Mouse (Mus musculus) lung, embryonic 14.5 days (tissue): ENCODE results near the gene Grin2b. TPM values are rescaled to one million over a fixed set of nuclear protein-coding genes. Genes with fewer than 3 reads are reported as not detected.
A peak's percentile ranks its signal among the peaks of the same experiment; 100 is the strongest.
"Not testable (repeated sequence)": the region's sequence is repeated elsewhere in the genome, so short reads cannot be mapped to it uniquely, and the experiment has no call there.

Experiments used
- ATAC-seq: fragments of 200-750 bp; cut with Nextera tagmentation; 2 replicates; pipeline ENCODE4 v1.8.0; 2017; ENCODE audit warnings: mild to moderate bottlenecking, moderate TSS enrichment, moderate library complexity; ENCODE audit not compliant: insufficient read depth
- DNase-seq: peaks from one replicate; pipeline ENCODE4 v3.0.0-alpha.2; 2015
- H3K27ac ChIP-seq: fragments of 300-500 bp; sonication (generic); 2 replicates; pipeline ENCODE4 v1.5.1; 2014; ENCODE audit warnings: low read depth, mild to moderate bottlenecking, moderate library complexity
- H3K27me3 ChIP-seq: fragments of 300-500 bp; sonication (generic); 2 replicates; pipeline ENCODE4 v1.6.1; 2014; ENCODE audit warnings: low read length, control low read depth; ENCODE audit not compliant: insufficient read depth
- H3K36me3 ChIP-seq: fragments of 300-500 bp; sonication (generic); 2 replicates; pipeline ENCODE4 v1.6.1; 2014; ENCODE audit warnings: control low read depth; ENCODE audit not compliant: insufficient read depth
- H3K4me1 ChIP-seq: fragments of 300-500 bp; sonication (generic); 2 replicates; pipeline ENCODE4 v1.6.1; 2014; ENCODE audit warnings: antibody characterized with exemption, control low read depth; ENCODE audit not compliant: insufficient read depth
- H3K4me2 ChIP-seq: fragments of 300-500 bp; sonication (generic); 2 replicates; pipeline ENCODE4 v1.6.1; 2014; ENCODE audit warnings: mild to moderate bottlenecking
- H3K4me3 ChIP-seq: fragments of 300-500 bp; sonication (generic); 2 replicates; pipeline ENCODE4 v1.5.1; 2014; ENCODE audit warnings: low read depth, low read length
- H3K9ac ChIP-seq: fragments of 300-500 bp; sonication (generic); 2 replicates; pipeline ENCODE4 v1.6.1; 2014
- H3K9me3 ChIP-seq: fragments of 300-500 bp; sonication (generic); 2 replicates; pipeline ENCODE4 v1.6.1; 2016; ENCODE audit warnings: low read depth, low read length, control low read depth
- CTCF ChIP-seq: IDR thresholded peaks from 2 replicates; pipeline ENCODE4 v1.5.1; 2016; ENCODE audit warnings: antibody characterized with exemption, low read depth
- WGBS: fragments of 180-500 bp; shearing (Covaris S2); extraction: QIAGEN DNeasy Blood & Tissue Kit; methylation state at CpG from one replicate; pipeline ENCODE4 v1.1.7; 2014; 5-methylcytosine and 5-hydroxymethylcytosine counted together
- polyA plus RNA-seq: library from polyadenylated mRNA; unstranded; fragments of >200 nt; fragmentation: Nextera tagmentation; extraction: Ambion mirVana; gene quantifications from 2 replicates; pipeline ENCODE4 v1.2.1, GENCODE M21; 2014

The Grin2b gene
- polyA plus RNA-seq, 1 experiment from 2014 or later = 0.82 TPM

DNA sequence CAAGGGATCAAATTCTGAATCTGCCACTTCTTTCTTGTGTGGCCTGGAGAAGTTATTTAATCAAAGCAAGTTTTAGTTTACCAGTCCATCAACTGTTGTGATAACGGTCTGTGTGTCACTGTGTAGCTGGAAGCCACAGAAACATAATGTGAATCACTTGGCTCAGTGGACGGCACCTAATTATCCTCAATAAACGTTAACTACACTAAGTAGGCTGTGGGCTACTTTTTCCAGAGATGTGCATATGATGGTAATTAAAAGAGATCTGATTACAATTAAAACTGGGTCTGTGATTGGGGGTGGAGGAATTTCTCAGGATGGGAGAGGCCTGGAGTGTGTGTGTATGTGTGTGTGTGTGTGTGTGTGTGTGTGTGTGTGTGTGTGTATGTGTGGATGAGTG, 471.9 kb downstream of the Grin2b start:
- ATAC-seq (no peak), DNase-seq (no peak)
- 55% methylated on average over 3 of the region's 3 CpGs for WGBS
- Histone ChIP-seq H3K4me2 (no peak overlapping the region), H3K36me3 (no peaks in the 10 kb centered on the region), H3K27me3 (no peaks in the 10 kb centered on the region), H3K9ac (no peak overlapping the region), H3K27ac (no peak overlapping the region), H3K4me3 (no peak overlapping the region), H3K4me1 (no peaks in the 10 kb centered on the region), H3K9me3 (no peaks in the 10 kb centered on the region)
- no peak for TF ChIP-seq CTCF

DNA sequence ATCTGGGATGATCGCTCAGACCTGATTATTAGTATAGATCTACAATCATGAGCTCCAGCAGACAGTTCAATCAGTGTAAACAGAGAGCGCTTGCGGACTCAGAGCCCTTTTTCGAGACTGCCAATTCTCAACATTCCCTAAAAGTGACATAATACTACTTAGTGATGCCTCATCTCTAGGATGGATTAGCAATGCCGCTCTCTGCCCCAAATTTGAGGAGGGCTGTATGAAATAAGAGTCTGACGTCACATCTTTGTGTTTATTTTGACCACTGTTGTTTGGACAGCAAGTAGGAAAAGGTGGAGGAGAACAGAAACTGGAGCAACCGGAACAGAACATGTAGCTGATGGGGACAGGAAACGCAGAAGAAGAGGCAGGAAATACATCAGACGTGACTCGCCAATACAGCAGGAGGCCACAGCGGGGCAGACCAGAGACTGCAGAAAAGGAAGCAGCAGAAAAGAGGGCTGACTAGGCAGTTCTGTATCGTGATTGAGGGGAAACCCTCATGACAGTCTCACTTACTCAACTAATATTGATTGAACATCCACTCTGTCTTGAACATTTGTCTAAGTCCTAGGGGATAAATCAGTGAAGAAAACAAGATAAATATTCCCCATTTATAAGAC, 472.5 kb downstream of the Grin2b start:
- Histone ChIP-seq H3K4me3 (no peak overlapping the region), H3K9ac (no peak overlapping the region), H3K27me3 (no peaks in the 10 kb centered on the region), H3K27ac (no peak overlapping the region), H3K9me3 (no peaks in the 10 kb centered on the region), H3K36me3 (no peaks in the 10 kb centered on the region), H3K4me1 (no peaks in the 10 kb centered on the region), H3K4me2 (no peak overlapping the region)
- DNase-seq = no peak
- no peak for ATAC-seq
- peak; percentile 37; the same call in 1 of the 2 replicates for TF ChIP-seq CTCF
- WGBS = 60% methylated on average over 12 of the region's 12 CpGs

DNA sequence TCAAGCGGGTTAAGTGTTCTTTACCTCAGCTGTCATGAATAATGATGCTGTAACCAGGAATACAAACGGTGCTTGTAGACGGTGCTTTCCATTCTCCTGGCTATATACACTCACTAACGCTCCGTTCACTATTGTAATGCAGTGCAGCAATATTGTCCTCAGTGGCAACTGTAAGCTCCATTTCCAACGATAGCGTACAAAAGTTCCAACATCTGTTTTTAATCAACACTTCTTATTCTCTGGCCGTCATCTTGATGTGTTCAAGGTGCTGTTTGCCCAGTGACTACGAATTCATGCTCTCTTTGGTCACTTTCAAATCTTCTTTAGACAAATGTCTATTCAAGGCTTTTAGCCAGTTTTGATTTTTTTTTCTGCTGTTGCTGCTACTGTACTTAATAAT, 480.8 kb downstream of the Grin2b start:
- Histone ChIP-seq H3K36me3 (no peaks in the 10 kb centered on the region), H3K4me2 (no peak overlapping the region), H3K9ac (no peak overlapping the region), H3K4me1 (no peaks in the 10 kb centered on the region), H3K4me3 (no peak overlapping the region), H3K27ac (no peak overlapping the region), H3K27me3 (no peaks in the 10 kb centered on the region), H3K9me3 (no peaks in the 10 kb centered on the region)
- ATAC-seq (no peak; the same call in 1 of the 2 replicates), DNase-seq (peak; percentile 67)
- TF ChIP-seq CTCF = no peak
- 43% methylated on average over 9 of the region's 9 CpGs for WGBS

DNA sequence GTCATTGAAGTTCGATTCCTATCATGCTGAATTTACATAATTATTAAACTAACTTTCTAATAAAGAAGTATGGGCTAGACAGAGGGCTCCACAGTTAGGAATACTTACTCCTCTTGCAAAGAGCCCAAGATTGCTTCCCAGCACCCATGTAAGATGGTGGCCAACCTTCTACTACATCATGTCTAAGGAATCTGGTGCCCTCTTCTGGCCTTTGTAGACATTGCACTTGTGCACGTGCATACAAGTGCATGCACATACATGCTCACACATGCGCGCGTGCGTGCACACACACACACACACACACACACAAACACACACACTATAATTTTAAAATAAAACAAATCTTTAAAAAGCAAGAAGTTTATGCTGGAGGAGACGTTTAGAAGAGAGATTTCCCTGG, 481.8 kb downstream of the Grin2b start:
- Histone ChIP-seq H3K9me3 (no peaks in the 10 kb centered on the region), H3K4me2 (no peak overlapping the region), H3K9ac (no peak overlapping the region), H3K36me3 (no peaks in the 10 kb centered on the region), H3K4me1 (no peaks in the 10 kb centered on the region), H3K27ac (no peak overlapping the region), H3K4me3 (no peak overlapping the region), H3K27me3 (no peaks in the 10 kb centered on the region)
- peak; percentile 39 for TF ChIP-seq CTCF
- ATAC-seq (no peak), DNase-seq (no peak)
- 89% methylated on average over 7 of the region's 7 CpGs for WGBS

DNA sequence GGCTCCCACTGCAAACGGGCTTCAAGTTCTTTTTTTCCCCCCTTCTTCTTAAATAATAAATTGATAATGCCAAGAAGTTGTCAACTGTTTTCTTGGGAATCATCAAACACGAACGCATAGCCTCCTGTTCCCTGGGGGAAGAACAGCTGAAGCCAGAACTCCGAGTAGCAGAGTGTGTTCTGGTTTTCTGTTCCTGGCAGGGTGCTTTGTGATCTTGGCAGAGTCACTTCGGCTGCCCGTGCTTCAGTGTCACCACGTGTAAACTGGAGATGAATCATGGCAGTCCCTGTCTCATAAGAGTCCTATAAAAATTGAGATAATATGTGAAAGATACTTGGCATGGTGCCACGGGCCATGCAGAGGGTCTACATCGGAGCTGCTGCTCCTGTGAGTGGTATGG, 485.4 kb downstream of the Grin2b start:
- TF ChIP-seq CTCF = no peak
- Histone ChIP-seq H3K27ac (no peak overlapping the region), H3K4me2 (no peak overlapping the region), H3K4me1 (no peaks in the 10 kb centered on the region), H3K27me3 (no peaks in the 10 kb centered on the region), H3K9me3 (no peaks in the 10 kb centered on the region), H3K9ac (no peak overlapping the region), H3K4me3 (no peak overlapping the region), H3K36me3 (no peaks in the 10 kb centered on the region)
- DNase-seq (peak; percentile 53), ATAC-seq (no peak)
- WGBS = 42% methylated on average over 9 of the region's 9 CpGs

DNA sequence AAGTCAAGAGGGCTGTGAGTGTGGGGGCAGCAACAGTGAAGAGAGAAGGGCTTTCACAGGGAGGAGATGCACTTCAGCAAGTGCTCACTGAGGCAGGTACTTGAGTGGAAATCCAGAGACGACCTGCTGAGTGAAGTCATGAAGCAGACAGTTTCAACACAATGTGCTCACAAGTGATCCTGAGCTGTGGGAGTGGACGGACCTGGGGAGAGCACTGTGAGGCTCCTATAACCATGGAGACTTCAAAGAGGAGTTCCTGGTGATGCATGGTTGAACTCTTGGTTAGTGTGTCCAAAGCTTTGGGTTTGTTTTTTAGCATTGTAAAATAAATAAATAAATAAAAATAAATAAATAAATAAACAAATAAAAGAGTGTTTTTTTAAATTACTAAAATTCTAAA, 489.1 kb downstream of the Grin2b start:
- Histone ChIP-seq H3K4me1 (no peaks in the 10 kb centered on the region), H3K4me3 (no peak overlapping the region), H3K27me3 (no peaks in the 10 kb centered on the region), H3K9ac (no peak overlapping the region), H3K36me3 (no peaks in the 10 kb centered on the region), H3K4me2 (no peak overlapping the region), H3K9me3 (no peaks in the 10 kb centered on the region), H3K27ac (no peak overlapping the region)
- ATAC-seq (no peak), DNase-seq (no peak)
- WGBS = 52% methylated on average over 2 of the region's 2 CpGs
- no peak for TF ChIP-seq CTCF

DNA sequence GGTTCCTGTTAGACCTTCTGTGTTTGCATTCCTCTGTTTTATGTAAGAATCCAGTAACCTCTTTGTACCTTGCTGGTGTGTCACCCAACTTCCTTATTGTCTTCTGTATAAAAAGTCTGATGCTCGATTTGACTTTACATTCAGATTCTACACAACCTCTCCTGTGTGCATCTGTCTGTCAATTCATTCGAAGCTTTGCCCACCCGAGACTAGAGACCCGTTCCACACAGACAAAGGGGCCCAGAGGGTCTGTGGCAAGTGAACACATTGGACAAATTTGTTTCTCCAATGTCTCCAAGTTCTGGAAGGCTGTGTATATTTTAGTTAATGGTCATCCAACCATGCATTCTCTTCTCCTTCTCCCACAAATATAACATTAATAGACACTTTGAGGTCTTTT, 491.9 kb downstream of the Grin2b start:
- H3K27me3 ChIP-seq, DNase-seq, H3K27ac ChIP-seq, ATAC-seq, H3K4me3 ChIP-seq, H3K36me3 ChIP-seq, H3K9ac ChIP-seq, H3K4me2 ChIP-seq, H3K4me1 ChIP-seq, H3K9me3 ChIP-seq: not testable (repeated sequence)
- WGBS = 83% methylated on average over 4 of the region's 4 CpGs
